Mouse (Mus musculus) spleen, adult 18-20 months (tissue): Measurements from ENCODE around the gene Sytl1.

Experiments
- DNase-seq, 2 experiments: peaks; one replicate each; pipeline ENCODE4 v3.0.0; 2022; ENCODE audit warnings: mixed read lengths in 2 of 2

Sytl1 gene

DNA sequence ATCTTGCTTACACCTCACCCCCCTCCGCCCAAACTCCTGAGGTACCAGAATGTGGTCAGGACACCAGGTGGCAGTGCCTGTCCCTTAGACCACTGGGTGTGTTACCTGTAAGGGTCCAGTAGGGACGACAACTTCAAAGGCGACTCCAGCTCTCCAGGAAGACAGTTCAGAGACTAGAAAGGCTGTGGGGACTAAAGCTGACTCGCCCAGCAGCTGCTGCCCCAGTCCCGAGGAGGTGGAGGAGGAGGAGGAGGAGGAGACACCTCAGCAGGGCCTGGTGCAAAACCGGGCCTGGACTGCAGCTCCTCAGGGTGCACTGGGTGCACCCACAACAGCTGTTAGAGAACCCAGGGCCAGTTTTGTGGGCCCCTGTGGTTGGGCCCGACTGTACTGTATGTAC lies at the start of gene Sytl1:
TSS of gene Sytl1 (minus strand) at position 232 of the 400 bp plus-strand sequence.
- DNase-seq, result no peak

DNA sequence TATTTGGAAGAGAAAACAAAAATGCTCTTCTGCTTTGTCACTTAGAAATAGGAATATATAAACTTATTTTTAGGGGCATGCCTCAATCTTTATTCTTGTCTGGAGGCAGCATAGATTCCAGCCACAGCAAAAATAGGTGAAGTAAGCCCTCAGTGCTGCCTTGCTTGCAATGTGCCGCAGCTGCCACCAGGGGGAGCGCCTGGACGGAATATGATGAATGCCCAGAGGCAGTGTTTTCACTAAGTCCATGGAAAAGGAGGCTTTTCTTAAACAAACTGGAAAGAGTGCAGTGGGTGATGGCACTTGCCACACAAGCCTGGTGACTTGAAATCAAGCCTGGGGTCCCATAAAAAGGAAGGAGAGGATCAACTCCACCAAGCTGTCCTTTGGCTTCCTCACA lies 47.0 kb upstream of the Sytl1 start:
- peak; percentile 63 to 86 for DNase-seq

- peak in 1 of 2 experiments; percentile 57 for DNase-seq
These were observed 44.4 kb upstream of the Sytl1 start for GRCm38 (mm10) chr4:133307331-133307730.

DNA sequence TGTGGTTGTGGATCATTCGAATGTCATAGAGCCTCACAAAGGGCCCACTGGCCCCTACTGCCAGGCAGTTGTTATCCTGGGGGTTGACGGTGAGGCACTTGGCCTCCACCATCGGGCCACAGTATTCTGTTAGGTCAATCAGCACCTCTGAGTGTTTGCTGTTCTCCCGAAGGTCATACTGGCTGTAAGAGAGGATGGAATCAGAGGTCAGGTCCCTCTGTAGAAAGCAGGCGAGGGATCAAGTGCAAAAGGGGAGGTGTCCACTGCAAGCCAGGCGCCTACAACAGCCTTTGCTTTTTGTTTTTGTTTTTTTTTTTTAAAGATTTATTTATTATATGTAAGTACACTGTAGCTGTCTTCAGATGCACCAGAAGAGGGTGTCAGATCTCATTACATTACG lies 42.9 kb upstream of the Sytl1 start:
- DNase-seq, result no peak

DNA sequence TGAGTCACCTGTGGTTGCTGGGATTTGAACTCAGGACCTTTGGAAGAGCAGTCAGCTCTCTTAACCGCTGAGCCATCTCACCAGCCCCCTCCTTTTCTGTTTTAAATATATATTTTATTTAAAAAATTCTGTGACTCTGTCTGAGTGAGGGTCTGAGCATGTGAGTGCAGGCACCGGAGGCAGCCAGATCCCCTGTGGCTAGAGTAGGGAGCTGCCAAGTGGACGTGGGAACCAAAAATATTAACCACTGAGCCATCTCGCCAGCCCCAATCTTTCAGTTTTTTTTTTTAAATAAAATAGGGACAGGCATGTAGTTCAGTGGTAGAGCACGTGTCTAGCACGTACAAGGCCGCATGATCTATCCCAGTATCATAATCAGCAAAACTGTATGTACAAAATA lies 41.9 kb upstream of the Sytl1 start:
- no peak for DNase-seq

- no peak for DNase-seq
These were observed 39.8 kb upstream of the Sytl1 start for GRCm38 (mm10) chr4:133302668-133303067.

DNA sequence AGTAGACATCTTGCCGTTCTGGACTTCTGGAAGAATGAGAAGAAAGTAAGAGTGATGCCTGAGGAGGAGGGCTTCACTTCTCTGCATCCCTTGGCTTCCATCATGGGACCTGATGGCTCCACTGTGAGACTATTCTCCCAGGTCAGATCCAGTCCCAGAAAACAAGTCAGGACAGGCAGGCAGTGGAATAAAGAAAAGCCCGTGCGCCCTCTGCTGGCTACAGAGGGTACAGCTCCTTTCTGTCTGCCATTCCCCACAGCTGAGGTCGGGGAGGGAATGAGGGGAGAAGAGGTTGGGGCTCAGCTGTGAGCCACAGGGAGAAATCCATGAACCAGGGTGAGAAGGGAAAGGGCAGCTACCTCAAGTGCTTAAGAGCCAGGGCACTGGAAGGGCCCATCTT lies 38.9 kb upstream of the Sytl1 start:
- DNase-seq, result peak in 1 of 2 experiments; percentile 70

DNA sequence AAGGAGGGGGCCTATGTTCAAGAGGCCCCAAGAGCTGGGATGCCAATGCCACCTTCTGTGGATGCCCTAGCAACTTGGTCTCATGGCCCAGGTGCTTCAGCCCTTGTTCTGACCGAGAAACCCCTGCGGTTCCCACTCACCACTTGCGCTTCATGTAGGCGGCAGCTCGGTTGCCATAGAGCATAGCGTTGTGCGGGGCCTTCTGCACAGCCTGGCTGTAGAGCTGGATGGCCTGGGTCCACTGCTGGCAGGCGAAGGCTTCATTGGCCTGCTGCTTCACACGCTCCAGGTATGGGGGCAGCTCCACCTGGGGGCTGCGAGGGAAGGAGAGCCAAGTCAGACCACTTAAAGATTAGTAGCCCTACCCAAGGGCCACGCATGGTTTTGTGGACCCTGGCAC lies 37.5 kb upstream of the Sytl1 start:
- DNase-seq, result no peak

DNA sequence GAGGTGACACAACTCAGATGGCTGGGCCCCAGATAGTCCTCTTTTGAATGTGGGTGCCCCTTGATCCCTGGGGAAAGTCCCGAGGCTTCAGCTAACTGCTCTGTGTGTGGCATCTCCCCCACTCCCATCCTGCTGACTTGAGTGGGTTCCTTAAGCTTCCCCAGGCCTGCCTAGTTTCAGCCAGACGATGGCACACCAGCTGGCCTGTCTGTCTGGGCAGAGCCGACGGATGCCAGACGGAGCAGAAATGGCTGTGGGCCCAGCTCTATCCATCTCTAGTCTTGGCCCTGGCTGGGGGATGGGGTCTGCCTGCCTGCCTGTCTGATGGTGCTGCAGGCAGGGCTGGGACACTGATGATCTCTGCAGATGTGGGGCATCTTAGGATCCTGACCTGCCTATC lies 36.8 kb upstream of the Sytl1 start:
- DNase-seq, result no peak

DNA sequence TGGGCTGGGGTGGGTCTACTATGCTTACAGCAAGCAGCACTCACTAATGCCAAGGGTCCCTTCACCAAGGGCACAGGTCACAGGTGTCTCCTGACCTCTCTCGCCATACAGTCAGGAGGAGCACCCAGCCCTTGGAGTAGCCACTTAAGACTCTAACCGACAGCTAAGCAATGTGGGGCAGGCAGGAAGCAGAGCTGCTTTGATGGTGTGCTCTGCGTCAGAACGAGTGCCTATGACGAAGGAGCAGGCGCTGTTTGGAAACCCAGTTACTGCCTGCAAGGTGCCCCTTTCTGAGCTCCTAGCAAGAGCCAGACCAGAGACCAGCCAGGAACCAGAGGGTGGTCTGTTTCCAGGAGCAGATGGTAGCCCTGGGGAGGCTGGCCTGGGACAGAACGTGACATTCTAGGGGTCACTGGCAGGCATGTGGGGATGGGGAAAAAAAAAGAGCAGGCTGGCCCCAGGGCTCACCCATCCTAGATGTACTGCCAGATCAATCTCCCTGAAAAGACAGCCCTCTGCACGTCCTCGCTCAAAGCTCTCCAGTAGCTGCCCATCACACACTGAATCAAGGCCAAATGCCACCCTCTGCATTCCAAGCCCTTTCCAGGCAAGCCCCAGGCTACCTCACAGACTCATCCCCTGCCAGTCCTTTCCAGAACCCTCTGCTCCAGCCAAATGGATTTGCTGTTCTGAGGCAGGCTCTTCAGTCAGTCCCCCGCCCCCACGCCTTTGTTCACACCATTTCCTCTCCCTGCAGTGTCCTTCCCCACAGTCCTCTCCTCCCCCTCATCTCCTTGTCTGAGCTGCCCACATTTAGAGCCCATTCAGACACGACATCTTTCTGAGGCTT lies 35.8 kb upstream of the Sytl1 start:
- no peak for DNase-seq

DNA sequence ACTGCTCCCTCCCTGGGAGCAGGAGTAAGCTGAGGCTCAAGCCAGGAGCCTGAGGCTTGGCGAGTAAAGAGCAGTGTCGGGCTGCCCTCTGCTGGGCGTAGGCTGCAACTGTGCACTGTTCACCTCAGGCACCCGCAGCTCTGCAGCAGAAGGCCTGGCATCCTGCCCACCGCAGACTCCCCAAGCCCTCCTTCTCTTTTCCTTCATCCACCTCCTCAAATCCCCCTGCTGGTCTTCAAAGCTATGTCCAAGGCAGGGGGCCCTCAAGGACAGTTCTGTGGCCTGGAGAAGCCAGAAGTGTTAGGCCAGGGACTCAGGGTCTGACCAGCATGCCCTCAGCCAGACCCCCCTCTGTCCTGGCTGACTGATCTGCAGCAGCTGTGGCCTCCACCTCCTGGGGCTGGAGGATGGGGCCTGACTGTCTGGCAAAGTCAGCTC lies 34.9 kb upstream of the Sytl1 start:
- DNase-seq, result peak; percentile 60 to 75

GRCm38 (mm10) chr4:133297360-133297759 lies 34.4 kb upstream of the Sytl1 start:
- no peak for DNase-seq

- DNase-seq, result no peak
These were observed 31.2 kb upstream of the Sytl1 start for GRCm38 (mm10) chr4:133294084-133294483.

GRCm38 (mm10) chr4:133292901-133293843 lies 30.3 kb upstream of the Sytl1 start:
- no peak for DNase-seq

GRCm38 (mm10) chr4:133292405-133292804 lies 29.5 kb upstream of the Sytl1 start:
- DNase-seq, result no peak

GRCm38 (mm10) chr4:133291255-133291654 lies 28.3 kb upstream of the Sytl1 start:
- DNase-seq, result no peak

GRCm38 (mm10) chr4:133286476-133287077 lies 23.7 kb upstream of the Sytl1 start:
- DNase-seq, result no peak

- no peak for DNase-seq
These were observed 23.0 kb upstream of the Sytl1 start for GRCm38 (mm10) chr4:133285950-133286349.

DNA sequence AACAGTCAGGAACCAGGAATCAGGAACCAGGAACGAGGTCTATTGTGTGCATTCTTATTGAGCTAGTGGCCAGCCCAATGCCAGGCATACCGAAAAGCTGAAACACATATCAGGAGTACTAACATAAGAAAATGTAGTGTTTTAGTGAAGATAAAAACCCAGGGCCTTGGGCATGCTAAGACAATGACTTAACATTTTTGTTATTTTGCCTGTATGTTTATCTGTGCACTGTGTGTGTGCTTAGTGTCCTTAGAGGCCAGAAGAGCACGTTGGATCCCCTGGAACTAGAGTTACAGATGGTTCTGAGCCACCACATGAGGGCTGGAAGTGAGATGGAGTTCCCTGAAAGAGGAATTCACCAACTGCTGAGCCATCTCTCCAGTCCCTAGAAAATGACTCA lies 22.4 kb upstream of the Sytl1 start:
- no peak for DNase-seq

DNA sequence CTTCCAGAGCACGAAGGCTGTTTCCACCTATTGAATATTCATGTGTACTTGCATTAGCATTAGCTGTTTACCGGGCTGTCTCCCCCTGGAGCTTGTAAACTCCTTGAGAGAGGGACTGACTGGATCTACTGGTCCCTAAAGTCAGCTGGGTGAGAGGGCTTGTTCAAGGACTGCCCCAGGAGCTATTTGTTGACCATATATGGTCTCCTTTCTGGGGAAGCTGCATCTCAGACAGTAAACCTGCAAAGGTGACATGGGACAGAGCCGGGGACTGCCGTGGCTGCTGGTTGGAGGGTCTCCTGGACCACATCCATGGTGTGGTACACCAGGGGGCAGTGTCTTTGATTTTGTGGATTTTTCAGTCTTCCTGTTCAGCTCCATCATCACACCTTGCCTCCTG lies 19.7 kb upstream of the Sytl1 start:
- no peak for DNase-seq

- no peak for DNase-seq
These were observed 19.1 kb upstream of the Sytl1 start for GRCm38 (mm10) chr4:133281951-133282481.

DNA sequence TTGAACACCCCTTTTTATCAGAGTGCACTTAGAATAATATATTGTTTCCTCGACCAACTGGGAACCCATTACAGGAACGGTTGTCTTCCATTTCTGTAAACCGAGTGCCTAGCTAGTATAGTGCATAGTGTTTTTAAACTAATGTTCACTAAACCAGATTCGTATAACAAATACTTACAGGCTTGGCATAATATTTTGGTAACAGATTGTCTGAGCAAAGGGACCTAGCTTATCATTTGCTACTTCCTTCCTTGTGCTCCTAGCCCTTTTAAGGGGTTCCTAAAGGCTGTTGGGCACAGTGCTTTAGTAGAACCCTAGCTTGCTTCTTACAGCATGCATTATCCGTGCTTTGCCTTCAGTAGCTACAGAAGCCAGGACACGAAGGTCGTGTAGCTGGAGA lies 18.6 kb upstream of the Sytl1 start:
- no peak for DNase-seq

DNA sequence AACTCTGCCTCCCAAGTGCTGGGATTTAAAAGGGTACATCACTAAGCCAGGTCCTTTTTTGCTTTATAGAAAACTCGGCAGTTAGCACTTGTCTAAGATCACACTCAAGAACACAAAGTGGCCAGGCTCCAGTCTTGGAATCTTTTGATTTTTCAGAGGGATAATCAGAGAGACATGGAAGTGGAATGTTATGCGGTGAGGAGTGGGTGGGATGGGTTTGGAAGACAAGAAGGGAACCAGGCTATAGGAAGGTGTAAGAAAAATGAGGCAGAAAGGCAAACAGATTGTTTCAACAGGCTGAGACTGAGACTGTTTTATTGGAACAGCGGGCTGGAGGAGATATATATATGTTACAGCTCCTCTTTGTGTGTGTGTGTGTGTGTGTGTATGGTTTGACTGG lies 15.6 kb upstream of the Sytl1 start:
- DNase-seq, result no peak
